Mouse (Mus musculus) right cerebral cortex, postnatal 36 days (tissue): ENCODE data around the gene Sgcg.

Experiments used
- DNase-seq, 2 experiments: peaks; one replicate each; pipeline ENCODE4 v3.0.0; 2022; ENCODE audit warnings: low spot score in 2 of 2, mixed read lengths in 1 of 2

Sgcg gene

DNA sequence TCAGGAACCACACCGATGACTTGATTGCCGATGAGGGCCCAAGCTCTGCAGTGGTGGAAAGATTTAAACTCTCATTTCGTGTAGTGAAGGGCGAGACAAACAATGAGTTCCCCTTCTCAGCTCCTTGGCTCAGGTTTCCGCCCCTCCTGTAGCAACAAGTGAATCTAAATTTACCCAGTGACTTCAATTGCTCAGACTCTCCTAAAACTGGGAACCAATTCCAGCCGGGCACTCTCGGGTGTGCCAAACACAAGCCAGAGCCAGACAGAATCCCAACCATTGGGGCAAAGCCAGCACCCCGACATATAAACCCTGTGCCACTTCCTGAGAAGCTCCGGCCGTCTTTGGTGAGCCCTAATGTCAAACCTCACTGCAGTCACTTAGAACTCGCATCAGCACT, at the start of gene Sgcg:
Gene Sgcg, minus strand, starts transcription at position 139 of the 400 bp plus-strand sequence.
- DNase-seq, result no peak

DNA sequence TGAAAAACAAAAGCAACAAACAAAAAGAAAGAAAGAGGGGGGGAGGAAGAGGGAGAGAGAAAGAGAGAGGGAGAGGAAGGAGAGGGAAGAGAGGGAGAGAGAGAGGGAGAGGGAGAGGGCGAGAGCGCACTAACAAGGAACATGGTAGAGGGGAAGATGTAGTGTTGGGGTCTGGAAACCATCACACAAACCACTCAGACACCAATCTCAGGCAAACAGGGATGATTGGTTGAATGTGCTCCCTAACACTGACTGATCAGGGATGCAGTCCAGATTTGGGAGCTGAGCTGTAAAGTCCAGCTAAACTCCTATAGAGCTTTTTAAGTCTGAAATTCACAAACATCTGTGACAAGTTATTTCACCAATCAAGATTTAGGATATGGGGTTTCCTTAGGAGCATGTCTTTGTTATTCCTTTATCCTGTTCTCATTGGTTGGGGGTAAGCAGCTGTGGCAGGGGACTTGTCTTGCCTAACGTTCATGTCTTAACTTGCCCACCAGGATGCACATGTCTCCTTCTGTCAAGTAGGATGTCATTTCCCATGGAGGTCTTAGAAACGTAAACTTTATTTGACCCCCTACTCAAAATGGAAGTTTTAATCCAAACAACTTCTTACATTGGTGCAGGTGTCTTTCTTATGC, 45.8 kb upstream of the Sgcg start:
- no peak for DNase-seq

DNA sequence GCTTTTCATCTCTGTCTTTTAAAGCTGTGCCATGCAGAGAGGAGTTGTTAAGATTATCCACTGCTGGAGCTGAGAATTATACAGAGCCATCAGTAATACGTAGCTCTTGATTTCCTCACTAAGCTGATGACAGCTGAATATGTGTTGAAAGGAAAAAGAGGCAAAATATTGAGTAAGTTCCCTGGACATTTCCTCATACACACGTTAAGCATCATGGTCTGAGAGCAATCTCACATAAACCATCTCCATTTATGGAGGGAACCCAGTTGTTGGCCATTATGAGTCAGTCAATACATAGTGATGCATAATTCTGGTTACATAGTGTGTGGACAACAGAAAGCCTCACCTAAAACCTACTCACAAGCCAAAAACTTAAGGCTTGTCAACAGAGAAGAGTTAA, 44.1 kb upstream of the Sgcg start:
- no peak for DNase-seq

- no peak for DNase-seq
These were observed 43.0 kb upstream of the Sgcg start for GRCm38 (mm10) chr14:61301323-61301722.

- DNase-seq, result no peak
These were observed 41.5 kb upstream of the Sgcg start for GRCm38 (mm10) chr14:61299810-61300209.

GRCm38 (mm10) chr14:61294738-61295079, 36.4 kb upstream of the Sgcg start:
- DNase-seq, result peak; percentile 18 to 32

- DNase-seq, result peak; percentile 28 to 30
These were observed 35.8 kb upstream of the Sgcg start for GRCm38 (mm10) chr14:61293884-61294737.

GRCm38 (mm10) chr14:61290664-61291063, 32.4 kb upstream of the Sgcg start:
- DNase-seq, result no peak

- DNase-seq, result no peak
These were observed 30.5 kb upstream of the Sgcg start for GRCm38 (mm10) chr14:61288606-61289286.

GRCm38 (mm10) chr14:61278676-61279300, 20.5 kb upstream of the Sgcg start:
- DNase-seq, result no peak

DNA sequence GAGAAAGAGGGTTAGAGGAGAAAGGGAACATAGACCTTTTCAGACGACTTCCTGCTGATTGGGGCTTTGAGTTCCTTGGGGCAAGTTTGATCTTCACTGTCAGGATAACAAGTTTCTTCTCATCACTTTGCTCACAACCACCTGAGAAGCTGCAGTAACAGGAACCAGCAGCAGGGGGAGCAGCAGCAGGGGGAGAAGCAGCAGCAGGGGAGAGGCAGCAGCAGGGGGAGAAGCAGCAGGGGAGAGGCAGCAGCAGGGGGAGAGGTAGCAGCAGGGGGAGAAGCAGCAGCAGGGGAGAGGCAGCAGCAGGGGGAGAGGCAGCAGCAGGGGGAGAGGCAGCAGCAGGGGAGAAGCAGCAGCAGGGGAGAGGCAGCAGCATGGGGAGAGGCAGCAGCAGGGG, 19.0 kb upstream of the Sgcg start:
- no peak for DNase-seq

DNA sequence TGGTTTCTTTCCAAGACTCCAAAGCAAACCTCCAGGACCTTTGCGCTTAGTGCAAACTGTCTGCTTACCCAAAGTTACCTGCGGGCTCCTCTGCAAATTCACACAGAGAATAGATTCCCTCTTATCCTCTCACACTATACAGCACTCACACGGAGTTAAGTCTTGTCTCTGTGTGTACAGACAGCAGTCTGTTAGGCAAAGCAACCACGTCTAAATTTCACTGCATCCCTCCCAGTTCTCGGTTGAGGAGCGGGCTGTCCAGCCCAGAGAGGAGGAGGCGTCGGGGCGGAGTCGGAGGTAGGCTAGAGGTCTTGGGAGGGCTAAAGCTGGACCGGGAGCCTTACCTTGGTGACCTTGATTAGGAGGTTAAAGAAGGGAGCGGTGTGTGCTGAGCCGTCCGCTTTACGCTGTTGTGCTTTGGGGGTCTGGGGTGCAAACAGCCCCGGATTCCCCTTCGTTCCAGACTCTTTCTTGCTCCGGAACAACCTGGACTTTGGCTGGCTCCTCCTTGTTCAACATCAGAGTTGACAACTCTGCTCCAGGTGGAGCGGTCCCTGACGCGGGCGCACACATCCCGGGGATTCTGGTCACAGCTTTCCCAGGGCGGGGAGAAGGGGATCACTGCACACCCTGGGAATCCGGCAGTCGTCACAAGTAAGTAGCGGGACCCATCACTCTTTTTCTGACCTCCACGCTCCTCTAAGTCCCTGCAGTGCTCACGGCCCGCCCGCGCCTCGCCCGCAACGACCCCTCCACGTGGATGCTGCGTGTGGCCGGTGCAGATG, 16.3 kb upstream of the Sgcg start:
- DNase-seq, result no peak

DNA sequence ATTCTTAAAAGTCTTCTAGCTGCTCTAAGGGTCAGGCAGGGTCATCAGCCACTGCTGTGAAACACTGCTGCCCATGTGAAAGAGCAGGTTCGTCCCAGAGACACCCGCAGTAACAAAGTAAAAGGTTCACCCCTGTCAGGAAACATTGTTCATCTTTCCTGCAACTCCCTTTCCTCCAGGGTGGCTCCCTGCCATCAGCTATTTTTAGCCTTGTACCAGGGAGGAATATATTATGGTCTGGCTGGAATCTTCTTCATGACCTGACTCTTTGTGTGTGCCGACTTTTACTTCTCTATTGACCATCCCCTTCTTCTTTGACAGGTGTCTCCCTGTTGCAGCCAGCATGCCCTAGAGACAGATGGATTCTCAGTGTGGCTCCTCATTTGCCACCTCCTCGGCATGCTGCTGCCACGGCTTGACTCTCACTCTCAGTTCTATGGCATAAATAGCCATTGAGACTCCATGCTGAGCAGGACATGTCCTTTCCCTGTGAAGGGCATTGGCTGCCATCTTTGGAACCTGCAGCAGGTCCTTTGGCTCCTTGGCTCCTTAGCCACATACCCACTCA, 9.7 kb upstream of the Sgcg start:
- no peak for DNase-seq

- DNase-seq, result no peak
These were observed 794 bp upstream of the Sgcg start for GRCm38 (mm10) chr14:61259084-61259483.

DNA sequence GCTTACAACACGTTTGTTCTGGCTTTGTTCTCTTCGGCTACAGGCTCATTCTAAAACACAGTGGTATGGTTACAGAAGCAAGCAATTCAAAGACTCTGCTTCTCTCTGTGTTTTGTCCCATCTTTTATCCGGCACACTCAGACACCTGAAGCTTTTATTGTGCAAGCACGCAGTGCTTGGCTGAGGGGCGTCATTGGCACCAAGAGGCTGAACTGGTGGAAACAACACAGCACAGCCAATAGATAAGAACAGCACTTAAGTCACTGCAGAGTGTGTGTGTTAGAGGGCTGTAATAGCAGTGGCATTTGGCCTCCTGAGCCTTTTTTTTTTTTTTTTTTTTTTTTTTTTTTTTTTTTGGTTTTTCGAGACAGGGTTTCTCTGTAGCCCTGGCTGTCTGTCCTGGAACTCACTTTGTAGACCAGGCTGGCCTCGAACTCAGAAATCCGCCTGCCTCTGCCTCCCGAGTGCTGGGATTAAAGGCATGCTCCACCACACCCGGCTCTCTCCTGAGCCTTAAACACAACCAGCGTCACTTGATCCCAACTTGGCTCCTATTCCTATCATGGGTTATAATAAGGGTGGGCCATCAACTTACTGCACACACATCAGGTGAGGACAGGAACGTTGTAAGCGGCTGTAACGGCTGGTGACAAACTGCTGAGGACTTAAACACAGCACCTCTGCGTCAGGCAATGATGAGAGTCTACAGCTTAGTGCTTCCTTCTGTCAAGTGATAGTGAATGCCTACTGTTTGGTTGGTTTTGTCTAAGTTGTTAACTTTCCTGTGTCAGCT, 5.5 kb downstream of the Sgcg start:
- DNase-seq, result no peak

DNA sequence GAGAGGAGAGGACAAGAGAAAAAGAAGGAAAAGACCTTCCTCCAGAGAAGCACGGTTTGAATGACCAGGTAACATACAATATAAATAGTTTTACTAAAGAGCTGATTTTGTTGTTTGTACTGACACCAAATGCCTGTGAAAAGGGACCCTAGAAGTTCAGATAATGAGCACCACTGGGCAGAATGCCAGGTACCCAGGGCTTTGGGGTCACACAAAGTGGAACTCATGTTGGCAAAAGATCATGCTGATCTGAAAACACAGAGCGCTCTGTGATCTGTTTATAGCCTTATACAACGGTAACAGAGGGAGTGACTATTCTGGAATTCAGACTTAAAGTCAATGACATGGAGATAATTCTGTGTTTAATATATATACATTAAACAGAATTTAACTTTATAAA, 11.8 kb downstream of the Sgcg start:
- DNase-seq, result no peak

GRCm38 (mm10) chr14:61242611-61243010, 15.7 kb downstream of the Sgcg start:
- no peak for DNase-seq

DNA sequence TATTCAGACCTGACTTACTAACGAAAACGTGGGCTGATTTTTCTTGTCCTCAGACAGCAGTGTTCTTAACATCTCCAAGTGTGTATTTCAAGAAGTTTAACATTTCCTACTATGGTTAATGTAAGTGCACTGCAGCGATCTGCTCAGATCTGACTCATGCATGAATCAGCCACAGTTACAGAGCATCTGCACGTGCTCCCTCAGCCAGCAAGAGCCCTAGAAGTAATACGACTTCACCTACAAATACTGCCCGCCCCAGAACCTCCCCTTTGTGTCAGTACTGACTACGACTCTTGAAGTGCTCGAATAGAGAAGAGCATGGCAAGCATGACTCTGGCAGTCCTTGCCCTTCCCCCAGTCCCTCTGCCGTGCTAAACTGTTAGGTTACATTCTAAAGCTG, 19.5 kb downstream of the Sgcg start:
- DNase-seq, result peak; percentile 55 to 69

DNA sequence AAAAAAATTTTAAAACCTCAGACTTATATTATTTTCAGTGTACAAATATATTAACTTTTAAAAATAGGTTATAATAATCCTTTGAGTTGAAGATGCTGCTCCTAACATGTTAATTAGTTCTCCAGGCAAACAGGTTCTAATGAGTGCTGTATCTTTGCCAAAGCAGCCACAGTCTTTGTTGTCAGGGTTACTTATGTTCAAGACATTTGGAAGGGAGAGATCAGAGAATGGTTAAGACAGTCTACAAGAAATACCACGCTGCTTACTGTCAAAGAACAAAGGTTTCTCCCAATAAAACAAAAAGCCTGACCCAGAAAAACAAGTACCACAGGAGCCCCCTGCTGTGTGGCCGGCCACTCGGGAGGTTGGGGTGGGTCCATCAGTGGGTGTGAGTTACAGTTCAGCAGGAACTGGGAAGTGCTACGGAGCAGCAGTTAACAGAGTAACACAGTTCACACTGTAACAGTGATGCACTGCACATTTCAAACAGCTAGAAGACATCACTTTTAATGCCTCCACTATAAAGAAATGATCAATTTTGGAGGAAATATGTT, 21.1 kb downstream of the Sgcg start:
- DNase-seq, result no peak

DNA sequence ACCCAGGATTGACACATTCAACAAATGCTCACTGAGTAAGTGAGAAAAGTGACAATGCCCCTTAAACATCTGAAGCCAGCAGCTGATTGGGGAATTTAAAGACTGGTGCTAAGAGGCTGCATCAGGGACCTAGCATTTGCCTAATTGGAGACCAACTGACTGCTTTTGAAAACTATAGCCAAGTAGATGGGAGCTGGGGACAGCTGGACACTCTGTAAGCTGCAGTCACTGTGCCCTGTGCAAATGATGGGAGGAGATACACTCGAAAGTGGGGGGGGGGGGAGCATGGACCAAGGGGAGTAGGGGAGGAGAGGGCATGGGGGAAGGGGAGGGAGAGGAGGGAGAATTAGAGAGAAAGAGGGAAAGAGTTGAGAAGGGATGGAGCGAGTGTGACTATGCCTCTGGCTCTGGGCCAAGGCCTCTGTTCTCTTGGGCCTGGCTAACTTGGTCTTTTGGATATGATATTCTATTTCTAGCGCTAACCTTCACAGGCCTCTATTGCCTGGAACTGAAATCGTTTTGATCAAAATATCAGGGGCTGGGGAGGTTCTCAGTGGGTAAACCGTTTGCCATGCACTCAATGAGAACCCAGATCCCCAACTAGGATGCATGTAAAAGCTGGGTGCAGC, 22.3 kb downstream of the Sgcg start:
- no peak for DNase-seq
